Mouse (Mus musculus) gastrocnemius, postnatal 25 days (tissue): ENCODE data around the gene Tfap4. TPM values are rescaled to one million over a fixed set of nuclear protein-coding genes. Genes with fewer than 3 reads are reported as not detected.
"Not testable (repeated sequence)": the region's sequence is repeated elsewhere in the genome, so short reads cannot be mapped to it uniquely, and the experiment has no call there.

Source experiments
- DNase-seq: peaks from one replicate; pipeline ENCODE4 v3.0.0; 2022
- total RNA-seq, 2 experiments: library from RNA; stranded (reverse); gene quantifications; 1 replicate in 1 of 2; 2 replicates in 1 of 2; pipeline ENCODE4 v1.2.3; 2021

The Tfap4 gene
- total RNA-seq, 2 experiments from 2014 or later = 2.3 to 3.2 TPM

DNA sequence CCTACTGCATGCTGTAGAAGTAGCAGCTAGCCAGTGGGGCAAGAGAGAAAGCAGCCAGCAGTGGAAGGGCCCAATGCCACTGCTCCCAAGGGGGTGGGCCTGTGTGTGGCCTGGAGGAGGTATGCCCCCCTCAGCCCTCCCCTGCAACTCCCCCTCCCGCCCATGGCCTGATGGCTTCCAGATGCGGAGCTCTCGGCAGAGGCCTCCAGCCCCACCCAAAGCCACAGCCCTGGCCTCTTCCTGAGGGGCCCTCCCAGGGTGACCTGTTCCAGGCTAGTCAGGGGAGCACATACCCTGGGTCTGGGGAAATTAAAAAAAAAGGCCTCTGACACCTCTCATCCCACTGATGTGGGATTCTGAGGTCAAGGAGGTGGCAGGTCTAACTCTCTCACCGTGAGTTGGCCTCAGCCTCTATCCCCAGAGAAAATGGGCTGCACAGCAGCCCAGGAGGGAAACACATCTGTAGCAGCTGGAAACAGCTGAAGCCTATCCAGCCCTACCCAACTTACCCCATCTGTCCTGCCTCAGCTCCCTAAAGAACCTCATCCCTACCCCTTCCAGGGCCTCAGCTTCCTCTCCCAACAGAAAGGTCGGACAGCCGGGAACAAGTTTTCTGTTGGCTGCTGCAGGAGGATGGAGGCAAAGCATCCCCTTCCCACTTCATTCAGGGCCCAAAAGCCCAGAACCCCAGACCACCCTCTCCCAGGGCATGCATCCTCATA, 6.7 kb downstream of the Tfap4 start:
- peak; percentile 68 for DNase-seq

- DNase-seq = no peak
Measured at GRCm38 (mm10) chr16:4551885-4552284, 7.8 kb downstream of the Tfap4 start.

DNA sequence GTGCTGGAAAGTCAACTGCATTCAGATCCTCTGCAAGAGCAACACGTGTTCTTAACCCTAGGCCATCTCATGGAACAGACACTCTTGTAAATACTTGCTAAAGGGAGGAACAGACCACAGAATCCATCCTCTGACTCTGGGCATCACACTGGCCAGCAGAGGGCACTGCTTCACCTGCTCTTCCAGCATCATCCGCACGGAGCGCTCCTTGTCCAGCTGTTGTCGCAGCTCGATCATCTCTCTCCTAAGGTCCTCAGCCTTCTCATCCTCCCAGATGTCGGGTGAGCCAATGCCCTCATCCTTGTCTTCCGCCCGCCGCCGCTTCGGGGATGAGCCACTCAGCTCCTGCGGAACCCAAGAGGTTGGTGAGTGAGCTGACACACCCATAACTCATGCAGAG, 8.6 kb downstream of the Tfap4 start:
- peak; percentile 56 for DNase-seq

- DNase-seq = no peak
Measured at GRCm38 (mm10) chr16:4548953-4549688, 10.5 kb downstream of the Tfap4 start.

GRCm38 (mm10) chr16:4547611-4548010, 12.0 kb downstream of the Tfap4 start:
- no peak for DNase-seq

DNA sequence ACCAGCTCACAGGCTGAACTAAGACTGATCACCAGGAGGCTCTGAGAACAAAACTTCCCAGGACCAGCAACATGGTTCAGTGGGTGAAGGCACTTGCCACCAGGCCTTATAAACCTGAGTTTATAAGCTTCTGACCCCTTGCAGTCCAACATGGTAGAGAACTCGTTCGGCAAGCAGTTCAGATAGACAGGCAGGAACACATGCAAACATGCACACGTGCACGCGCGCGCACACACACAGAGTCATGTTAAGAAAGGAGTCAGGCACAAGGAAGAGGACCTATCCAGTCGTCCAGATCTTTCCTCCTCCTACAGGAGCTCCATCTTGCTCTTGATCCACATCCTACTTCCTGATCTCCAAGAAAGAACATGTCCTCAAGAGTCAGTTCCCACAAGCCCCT, 12.8 kb downstream of the Tfap4 start:
- DNase-seq = no peak

DNA sequence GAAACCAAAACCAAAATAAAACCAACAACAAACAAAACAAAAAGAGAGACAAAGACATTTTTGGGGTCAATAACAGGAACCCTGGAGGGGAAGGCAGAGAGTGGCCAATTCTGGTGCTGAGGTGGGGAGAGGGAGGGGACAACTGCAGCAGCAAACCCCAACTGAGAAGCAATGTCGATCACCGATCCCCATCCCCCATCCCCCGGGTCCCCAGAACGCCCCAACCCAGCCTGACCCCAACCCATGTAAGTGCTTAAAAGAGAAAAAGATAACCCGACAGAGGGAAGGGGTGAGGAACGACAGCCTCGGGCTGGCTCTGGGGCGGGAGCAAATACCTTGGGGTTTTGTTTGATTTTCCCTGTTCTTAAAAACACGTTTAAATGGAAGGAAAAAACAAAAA, 14.8 kb downstream of the Tfap4 start:
- DNase-seq = no peak

- DNase-seq = no peak
Measured at GRCm38 (mm10) chr16:4543266-4543665, 16.4 kb downstream of the Tfap4 start.

DNA sequence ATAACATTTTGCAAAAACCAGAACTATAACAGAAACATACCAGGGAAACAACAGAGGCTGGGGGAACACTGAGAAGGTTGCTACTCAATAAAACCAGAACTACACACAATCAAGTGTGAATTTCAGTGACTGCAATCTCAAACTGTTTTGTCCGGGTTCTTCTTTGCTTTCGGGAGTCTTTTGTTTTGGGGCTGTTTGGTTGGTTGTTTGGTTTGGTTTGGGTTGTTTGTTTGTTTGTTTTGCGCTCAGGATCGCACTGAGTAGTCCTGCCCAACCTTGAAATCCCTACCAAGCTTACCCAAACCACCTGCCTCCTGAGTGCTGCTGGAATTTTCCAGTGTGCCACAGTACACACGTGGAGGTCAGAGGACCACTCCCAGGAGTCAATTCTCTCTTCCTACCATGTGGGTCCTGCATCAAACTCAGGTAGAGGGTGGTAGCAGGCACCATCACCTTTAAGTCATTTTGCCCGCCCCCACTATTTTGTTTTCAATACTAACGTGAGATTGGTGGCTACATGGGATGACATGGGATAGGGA, 17.3 kb downstream of the Tfap4 start:
- no peak for DNase-seq

- DNase-seq = peak; percentile 100
Measured at GRCm38 (mm10) chr16:4541501-4542198, 18.0 kb downstream of the Tfap4 start, which contains the start of gene Srl. Srl (minus strand) TSS chr16:4541816.

DNA sequence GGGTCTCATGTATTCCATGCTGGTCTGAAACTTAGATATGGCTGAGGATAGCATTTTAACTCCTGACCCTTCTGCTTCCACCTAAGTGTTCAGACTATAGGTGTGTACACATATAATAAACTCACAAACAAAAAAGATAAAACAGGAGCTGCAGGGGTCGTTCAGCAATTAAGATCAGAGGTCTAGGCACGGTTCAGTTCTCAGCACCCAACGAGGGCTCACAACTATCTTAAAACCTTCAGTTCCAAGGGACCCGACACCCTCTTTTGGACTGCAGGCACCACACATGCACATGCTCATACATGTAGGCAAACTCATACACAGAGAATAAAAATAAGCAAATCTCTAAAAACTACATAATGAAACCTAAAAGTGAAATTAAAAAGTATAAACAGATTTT, 18.6 kb downstream of the Tfap4 start:
- no peak for DNase-seq

DNA sequence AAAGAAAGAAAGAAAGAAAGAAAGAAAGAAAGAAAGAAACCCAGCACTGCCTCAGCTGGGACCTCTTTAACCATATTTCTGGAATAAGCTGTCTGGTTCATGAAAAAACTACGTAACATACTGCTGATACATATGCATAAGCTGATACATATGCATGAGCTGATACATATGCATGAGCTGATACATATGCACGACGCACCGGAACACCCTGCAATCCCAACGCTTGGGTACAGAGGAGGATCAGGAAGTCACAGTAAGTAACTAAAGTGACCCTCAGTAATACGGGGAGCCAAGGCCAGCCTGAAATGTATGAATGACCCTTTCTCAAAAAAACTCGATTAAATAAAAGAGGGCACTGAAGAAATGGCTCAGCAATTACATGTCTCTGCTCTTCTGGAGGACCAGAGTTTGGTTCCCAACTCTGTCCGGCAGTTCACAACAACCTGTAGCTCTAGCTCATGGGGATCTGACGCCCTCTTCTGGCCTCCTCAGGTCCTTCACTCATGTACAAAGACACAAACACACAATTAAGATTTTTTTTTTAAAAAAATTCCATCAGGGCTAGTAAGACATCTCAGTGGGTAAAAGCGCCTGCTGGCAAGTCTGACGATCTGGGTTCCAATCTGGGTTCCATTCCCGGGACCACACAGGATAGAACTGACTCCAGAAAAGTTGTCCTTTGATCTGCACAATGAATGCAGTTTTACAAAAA, 19.4 kb downstream of the Tfap4 start:
- no peak for DNase-seq

- no peak for DNase-seq
Measured at GRCm38 (mm10) chr16:4539521-4539920, 20.1 kb downstream of the Tfap4 start.

GRCm38 (mm10) chr16:4537616-4538358, 21.9 kb downstream of the Tfap4 start:
- DNase-seq = peak; percentile 53

GRCm38 (mm10) chr16:4527373-4527772, 32.3 kb downstream of the Tfap4 start:
- DNase-seq = not testable (repeated sequence)

DNA sequence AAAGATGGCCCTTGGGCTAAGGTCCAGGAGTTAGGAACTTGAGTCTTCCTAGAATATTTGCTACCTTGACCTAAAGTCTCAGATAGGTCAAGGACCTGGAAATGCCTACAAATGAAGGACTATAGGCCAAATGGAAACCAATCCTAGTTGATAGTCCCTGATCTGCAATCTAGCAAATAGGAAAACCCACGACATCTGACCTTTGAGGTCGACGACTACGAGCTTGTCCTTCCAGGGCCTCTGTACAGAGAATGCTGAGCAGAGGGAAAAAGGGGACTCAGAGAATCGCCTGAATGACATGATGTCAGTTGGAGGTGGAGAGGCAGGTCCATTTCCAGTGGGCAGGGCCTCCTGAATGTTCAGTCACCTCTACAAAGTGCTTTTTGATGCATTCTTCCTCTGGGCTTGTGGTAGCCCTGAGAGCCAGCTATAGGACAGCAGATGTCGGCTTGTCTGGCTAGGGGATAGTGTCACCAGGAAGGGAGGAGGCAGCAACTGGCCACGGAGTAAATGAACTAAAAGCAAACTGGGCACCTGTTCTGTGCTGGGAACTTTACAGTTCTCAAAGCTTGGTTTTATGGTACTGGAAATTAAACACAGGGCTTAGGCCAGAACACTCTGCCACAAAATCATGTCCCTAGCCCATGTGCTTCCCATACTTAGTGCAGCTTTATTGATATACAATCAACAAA, 36.2 kb downstream of the Tfap4 start:
- DNase-seq = no peak

- peak; percentile 75 for DNase-seq
Measured at GRCm38 (mm10) chr16:4522879-4523278, 36.8 kb downstream of the Tfap4 start.

GRCm38 (mm10) chr16:4521735-4522530, 37.7 kb downstream of the Tfap4 start:
- peak; percentile 74 for DNase-seq

- no peak for DNase-seq
Measured at GRCm38 (mm10) chr16:4521074-4521667, 38.5 kb downstream of the Tfap4 start.
